Mouse (Mus musculus): ENCODE measurements around the gene Rassf3. TPM values are rescaled to one million over a fixed set of nuclear protein-coding genes. Genes with fewer than 3 reads are reported as not detected.

The Rassf3 gene
- total and polyA plus RNA-seq, 3 experiments = 4.0 to 9.0 (median 7.3) TPM

- Histone ChIP-seq H3K4me1 (ENCODE audit: control insufficient read depth in 1 of 2, insufficient read depth in 2 of 2) (peaks cover 7 to 25% of the 10 kb centered on the region in 2 experiments; a peak in 3 of 4 replicates), H3K36me3 (replicated peaks in 1 of 2; ENCODE audit: control insufficient read depth in 1 of 2, insufficient read depth in 1 of 2, low read length in 1 of 2) (peaks cover 0 to 12% of the 10 kb centered on the region in 2 experiments), H3K9me3 (replicated peaks; ENCODE audit: low read length) (no peaks in the 10 kb centered on the region), H3K79me2 (replicated peaks; ENCODE audit: control insufficient read depth, extremely low read depth, insufficient read depth, poor library complexity, severe bottlenecking) (no peaks in the 10 kb centered on the region), H3K4me3 (replicated peaks in 1 of 3; ENCODE audit: low read depth in 2 of 3, low read length in 2 of 3, poor library complexity in 1 of 3) (no peak overlapping the region), H3K27ac (ENCODE audit: insufficient read depth, low read depth) (no peak overlapping the region), H3K4me2 (ENCODE audit: insufficient read depth, low read depth, poor library complexity, severe bottlenecking) (no peak overlapping the region), H3K27me3 (replicated peaks) (no peaks in the 10 kb centered on the region), H3K9ac (ENCODE audit: insufficient read depth, low read depth) (no peak overlapping the region)
- TF ChIP-seq POLR2AphosphoS2 (IDR thresholded peaks at IDR 0.05; ENCODE audit: low read depth, low read length) (no peak), MYC (IDR thresholded peaks at IDR 0.05; ENCODE audit: low read depth, low read length) (no peak), EP300 (IDR thresholded peaks at IDR 0.05; ENCODE audit: low read length) (no peak), CTCF (conservative IDR thresholded peaks at IDR 0.05 in 1 of 2, IDR thresholded peaks at IDR 0.05 in 1 of 2; ENCODE audit: low read depth in 2 of 2, low read length in 2 of 2) (no peak), RCOR1 (conservative IDR thresholded peaks at IDR 0.05; ENCODE audit: low read depth, low read length) (no peak), HCFC1 (IDR thresholded peaks at IDR 0.05; ENCODE audit: low read depth, low read length) (no peak), KAT2A (IDR thresholded peaks at IDR 0.05; ENCODE audit: insufficient replicate concordance, low read length) (no peak), USF1 (IDR thresholded peaks at IDR 0.05; ENCODE audit: low read depth, low read length) (no peak), ETS1 (conservative IDR thresholded peaks at IDR 0.05; ENCODE audit: low read depth, low read length) (no peak), PAX5 (IDR thresholded peaks at IDR 0.05; ENCODE audit: low read length) (no peak), MXI1 (IDR thresholded peaks at IDR 0.05; ENCODE audit: low read depth, low read length) (no peak), MAFK (IDR thresholded peaks at IDR 0.05; ENCODE audit: insufficient replicate concordance, low read length) (no peak), MAZ (IDR thresholded peaks at IDR 0.05; ENCODE audit: low read depth, low read length) (no peak), MAX (IDR thresholded peaks at IDR 0.05; ENCODE audit: low read length) (no peak), RAD21 (IDR thresholded peaks at IDR 0.05; ENCODE audit: low read depth, low read length) (no peak), MEF2A (IDR thresholded peaks at IDR 0.05; ENCODE audit: borderline replicate concordance, low read depth, low read length) (no peak), TBP (conservative IDR thresholded peaks at IDR 0.05; ENCODE audit: low read depth, low read length) (no peak)
- no peak for DNase-seq (ENCODE audit: extremely low read depth)
- dilution Hi-C loops (cut with MboI; ENCODE audit: extremely low pct_ligation_motif_present, extremely low pct_unique_long_range_greater_than_20kb, low sequenced_read_pairs) (no loop called here), in situ Hi-C loops (cut with MboI; ENCODE audit: low pct_ligation_motif_present, low pct_unique_long_range_greater_than_20kb, low sequenced_read_pairs) (no loop called here)
Measured at GRCm38 (mm10) chr10:121424455-121424854, 51.7 kb downstream of the Rassf3 start.

- Histone ChIP-seq H3K9ac (ENCODE audit: insufficient read depth, low read depth) (no peak overlapping the region), H3K4me2 (ENCODE audit: insufficient read depth, low read depth, poor library complexity, severe bottlenecking) (no peak overlapping the region), H3K27me3 (replicated peaks) (no peaks in the 10 kb centered on the region), H3K4me1 (ENCODE audit: control insufficient read depth in 1 of 2, insufficient read depth in 2 of 2) (peaks cover 4 to 18% of the 10 kb centered on the region in 2 experiments; a peak in 2 of 4 replicates), H3K4me3 (replicated peaks in 1 of 3; ENCODE audit: low read depth in 2 of 3, low read length in 2 of 3, poor library complexity in 1 of 3) (no peak overlapping the region), H3K36me3 (replicated peaks in 1 of 2; ENCODE audit: control insufficient read depth in 1 of 2, insufficient read depth in 1 of 2, low read length in 1 of 2) (peaks cover 0 to 16% of the 10 kb centered on the region in 2 experiments), H3K79me2 (replicated peaks; ENCODE audit: control insufficient read depth, extremely low read depth, insufficient read depth, poor library complexity, severe bottlenecking) (no peaks in the 10 kb centered on the region), H3K27ac (ENCODE audit: insufficient read depth, low read depth) (no peak overlapping the region), H3K9me3 (replicated peaks; ENCODE audit: low read length) (no peaks in the 10 kb centered on the region)
- dilution Hi-C loops (cut with MboI; ENCODE audit: extremely low pct_ligation_motif_present, extremely low pct_unique_long_range_greater_than_20kb, low sequenced_read_pairs) = no loop called here
- DNase-seq (ENCODE audit: extremely low read depth) = no peak
- in situ Hi-C loops (cut with MboI; ENCODE audit: low pct_ligation_motif_present, low pct_unique_long_range_greater_than_20kb, low sequenced_read_pairs) = no loop called here
- TF ChIP-seq KAT2A (IDR thresholded peaks at IDR 0.05; ENCODE audit: insufficient replicate concordance, low read length) (no peak), POLR2AphosphoS2 (IDR thresholded peaks at IDR 0.05; ENCODE audit: low read depth, low read length) (no peak), CTCF (conservative IDR thresholded peaks at IDR 0.05 in 1 of 2, IDR thresholded peaks at IDR 0.05 in 1 of 2; ENCODE audit: low read depth in 2 of 2, low read length in 2 of 2) (no peak), MYC (IDR thresholded peaks at IDR 0.05; ENCODE audit: low read depth, low read length) (no peak), TCF12 (IDR thresholded peaks at IDR 0.05; ENCODE audit: low read depth, low read length) (no peak), USF2 (conservative IDR thresholded peaks at IDR 0.05; ENCODE audit: low read depth, low read length) (no peak), HCFC1 (IDR thresholded peaks at IDR 0.05; ENCODE audit: low read depth, low read length) (no peak), EP300 (IDR thresholded peaks at IDR 0.05; ENCODE audit: low read length) (no peak), JUN (IDR thresholded peaks at IDR 0.05; ENCODE audit: insufficient read depth, low read depth, low read length) (no peak), NRF1 (IDR thresholded peaks at IDR 0.05; ENCODE audit: low read depth, low read length) (no peak), CHD1 (IDR thresholded peaks at IDR 0.05; ENCODE audit: low read depth, low read length) (no peak), E2F4 (IDR thresholded peaks at IDR 0.05; ENCODE audit: insufficient replicate concordance, low read depth, low read length) (no peak), ZKSCAN1 (IDR thresholded peaks at IDR 0.05; ENCODE audit: borderline replicate concordance, low read depth, low read length) (no peak), PAX5 (IDR thresholded peaks at IDR 0.05; ENCODE audit: low read length) (no peak), USF1 (IDR thresholded peaks at IDR 0.05; ENCODE audit: low read depth, low read length) (no peak), MAX (IDR thresholded peaks at IDR 0.05; ENCODE audit: low read length) (no peak)
Measured at GRCm38 (mm10) chr10:121423541-121424349, 52.4 kb downstream of the Rassf3 start.

All from CH12.LX (cell line).